Comparison of ENCODE assay signal across 7 mouse cellular contexts in the genomic region with DNA sequence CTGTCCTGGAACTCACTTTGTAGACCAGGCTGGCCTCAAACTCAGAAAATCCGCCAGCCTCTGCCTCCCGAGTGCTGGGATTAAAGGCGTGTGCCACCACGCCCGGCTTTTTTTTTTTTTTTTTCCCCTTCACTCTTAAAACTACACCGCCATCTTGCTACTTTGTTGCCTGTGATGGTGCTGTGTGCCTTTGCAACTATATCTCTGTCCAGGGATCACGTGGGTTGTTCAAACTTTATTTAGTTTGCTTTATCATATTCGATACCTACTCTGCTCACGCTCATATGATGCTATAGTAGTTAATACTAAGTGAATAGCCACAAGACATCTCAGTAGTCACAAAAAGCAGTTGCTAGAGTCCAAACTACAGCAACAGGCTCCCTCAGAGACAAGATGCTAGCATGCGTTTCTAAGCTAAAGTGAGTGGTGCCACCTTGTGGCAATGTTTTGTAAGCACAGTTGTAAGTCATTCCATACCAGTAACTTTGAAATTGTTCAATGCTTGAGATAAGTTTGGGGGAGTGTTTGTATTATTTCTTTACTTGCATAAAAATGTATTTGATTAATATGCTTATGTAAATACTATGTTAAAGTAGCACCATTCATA. TPM values are rescaled to one million over a fixed set of nuclear protein-coding genes. Genes with fewer than 3 reads are reported as not detected.
DNase-seq lines count a peak whose midpoint lies in the region; ATAC-seq lines count a peak whose summit lies in the region.

No protein-coding gene starts in this region.

- H3K4me3 ChIP-seq in midbrain, embryonic 10.5 days = no peak overlapping the region
- no peak overlapping the region for H3K4me3 ChIP-seq in midbrain, embryonic 13.5 days (replicated peaks)

- H3K36me3 ChIP-seq in midbrain, embryonic 10.5 days = no peaks in the 10 kb centered on the region
- no peaks in the 10 kb centered on the region for H3K36me3 ChIP-seq in midbrain, embryonic 13.5 days

- ATAC-seq in midbrain, embryonic 13.5 days = no peak

- WGBS in midbrain, embryonic 10.5 days = 34% methylated on average over 10 of the region's 10 CpGs
- WGBS in midbrain, embryonic 13.5 days = 37% methylated on average over 10 of the region's 10 CpGs

- H3K9ac ChIP-seq in midbrain, embryonic 13.5 days (replicated peaks) = no peak overlapping the region

- H3K9me3 ChIP-seq in midbrain, embryonic 10.5 days (replicated peaks) = no peaks in the 10 kb centered on the region
- H3K9me3 ChIP-seq in midbrain, embryonic 13.5 days = no peaks in the 10 kb centered on the region

- H3K4me1 ChIP-seq in midbrain, embryonic 10.5 days = peaks cover 12% of the 10 kb centered on the region
- no peaks in the 10 kb centered on the region for H3K4me1 ChIP-seq in midbrain, embryonic 13.5 days (replicated peaks)

- H3K27me3 ChIP-seq in midbrain, embryonic 10.5 days (ENCODE audit: low read depth, poor library complexity, severe bottlenecking) = no peaks in the 10 kb centered on the region
- no peaks in the 10 kb centered on the region for H3K27me3 ChIP-seq in midbrain, embryonic 13.5 days

- intact Hi-C loops in heart, postnatal 36 days (cut with DNase I) = loop anchor here (2.0 to 5.0 kb wide), 3 partner anchors 23 to 753 kb away; no protein-coding TSS in a partner anchor
- intact Hi-C loops in left cerebral cortex, postnatal 4 days (cut with DNase I) = loop anchor here (10.0 kb wide), 2 partner anchors 421 to 601 kb away; a partner anchor contains a TSS

- DNase-seq in midbrain, embryonic 10.5 days (ENCODE audit: low spot score) = peak; percentile 51
- DNase-seq in Muller cell, postnatal 12 days (ENCODE audit: inconsistent ontology term) = peak; percentile 47
- DNase-seq in cerebellum, adult 18-20 months = peak; percentile 61 to 71
- DNase-seq in heart, postnatal 36 days = peak; percentile 63 to 71
- peak; percentile 61 for DNase-seq in left cerebral cortex, postnatal 4 days
- peak; percentile 54 for DNase-seq in right cerebral cortex, adult 18-20 months

- no peak overlapping the region for H3K27ac ChIP-seq in midbrain, embryonic 10.5 days (replicated peaks)
- no peak overlapping the region for H3K27ac ChIP-seq in midbrain, embryonic 13.5 days

- no peak overlapping the region for H3K4me2 ChIP-seq in midbrain, embryonic 13.5 days (replicated peaks)

RNA-seq across cellular contexts. Expression of a gene that starts 8.0 kb away (rescaled TPM):
- polyA plus RNA-seq in midbrain, embryonic 10.5 days (2016; fragmentation: Nextera tagmentation; extraction: Ambion mirVana) = 70.8 and 81.2 TPM in 2 replicates
- 139 and 142 TPM in 2 replicates for polyA plus RNA-seq in midbrain, embryonic 13.5 days (2015; fragmentation: Nextera tagmentation; extraction: Ambion mirVana)
- under 1 TPM; 0.43 to 0.69 TPM for total RNA-seq in heart, postnatal 36 days (2021)
- 100 to 1,000 TPM; 102 TPM for total RNA-seq in left cerebral cortex, postnatal 4 days (2021)

RNA-seq across cellular contexts. Expression of a gene that starts 16.4 kb away (rescaled TPM):
- 55.5 and 65.1 TPM in 2 replicates for polyA plus RNA-seq in midbrain, embryonic 10.5 days (2016; fragmentation: Nextera tagmentation; extraction: Ambion mirVana)
- polyA plus RNA-seq in midbrain, embryonic 13.5 days (2015; fragmentation: Nextera tagmentation; extraction: Ambion mirVana) = 60.1 and 61.3 TPM in 2 replicates
- total RNA-seq in heart, postnatal 36 days (2021) = 10 to 100 TPM; 80.0 to 80.1 TPM
- 100 to 1,000 TPM; 155 to 162 TPM for total RNA-seq in left cerebral cortex, postnatal 4 days (2021)

RNA-seq across cellular contexts. Expression of a gene that starts 29.4 kb away (rescaled TPM):
- 54.9 and 57.9 TPM in 2 replicates for polyA plus RNA-seq in midbrain, embryonic 10.5 days (2016; fragmentation: Nextera tagmentation; extraction: Ambion mirVana)
- polyA plus RNA-seq in midbrain, embryonic 13.5 days (2015; fragmentation: Nextera tagmentation; extraction: Ambion mirVana) = 63.3 and 65.1 TPM in 2 replicates
- total RNA-seq in heart, postnatal 36 days (2021) = 10 to 100 TPM; 16.0 to 17.1 TPM
- total RNA-seq in left cerebral cortex, postnatal 4 days (2021) = 10 to 100 TPM; 58.1 to 61.4 TPM

Comparison
In these comparisons a context has a peak if more than half of its experiments do, and no peak if none do; other contexts are left out.
1. RNA of a gene that starts 8.0 kb away (total RNA-seq): 102 TPM in left cerebral cortex, postnatal 4 days; 0.43 to 0.69 TPM in heart, postnatal 36 days; every median in the first group is over 10 times any median in the second.
2. Peak in every context shown above with its lines, with median percentiles within 50 percentile points of each other: DNase-seq.